Mouse (Mus musculus): ENCODE results near the gene Opa3.

Gene Opa3

DNA sequence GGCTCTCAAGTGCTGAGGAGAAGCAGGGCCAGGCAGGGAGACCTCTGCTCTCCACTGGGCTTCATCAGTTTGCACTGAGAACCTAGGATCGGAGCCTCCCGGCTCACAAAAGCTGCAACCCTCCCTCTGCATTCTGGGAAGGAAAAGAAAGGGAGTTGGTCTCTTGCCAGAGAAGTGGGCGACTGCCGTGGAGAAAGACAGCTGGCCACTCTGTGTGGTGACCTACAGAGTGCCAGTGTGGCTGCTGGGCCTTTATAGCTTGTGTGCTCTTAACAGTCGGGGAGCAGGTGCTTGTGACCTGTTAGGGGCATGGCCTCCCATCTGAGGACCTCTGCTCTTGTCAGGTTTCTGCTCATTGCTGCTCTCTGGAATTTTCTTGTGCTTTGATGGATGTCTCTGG lies 15.7 kb downstream of the Opa3 start:
- DNase-seq (ENCODE audit: extremely low read depth, low read depth, low spot score): no peak

DNA sequence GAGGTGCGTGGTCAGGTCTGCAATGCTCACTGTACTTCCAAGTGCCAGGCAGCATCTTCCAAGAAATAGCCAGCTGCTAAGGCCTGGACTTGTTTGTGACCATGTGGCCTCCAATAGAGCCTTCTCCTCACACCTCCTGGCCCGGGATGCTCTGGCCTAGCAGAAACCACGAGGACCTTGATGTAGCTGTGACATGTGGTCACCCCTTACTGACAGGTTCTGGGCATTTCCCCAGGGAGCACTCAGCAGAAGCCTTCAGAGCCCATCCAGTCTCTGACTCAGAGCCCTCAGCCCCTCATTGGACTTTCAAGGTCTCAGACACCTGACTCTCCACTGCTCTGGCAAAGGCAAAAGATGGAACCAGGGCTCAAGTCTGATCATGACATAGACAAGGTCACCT lies 16.9 kb downstream of the Opa3 start:
- DNase-seq (ENCODE audit: extremely low read depth, low read depth, low spot score): no peak

DNA sequence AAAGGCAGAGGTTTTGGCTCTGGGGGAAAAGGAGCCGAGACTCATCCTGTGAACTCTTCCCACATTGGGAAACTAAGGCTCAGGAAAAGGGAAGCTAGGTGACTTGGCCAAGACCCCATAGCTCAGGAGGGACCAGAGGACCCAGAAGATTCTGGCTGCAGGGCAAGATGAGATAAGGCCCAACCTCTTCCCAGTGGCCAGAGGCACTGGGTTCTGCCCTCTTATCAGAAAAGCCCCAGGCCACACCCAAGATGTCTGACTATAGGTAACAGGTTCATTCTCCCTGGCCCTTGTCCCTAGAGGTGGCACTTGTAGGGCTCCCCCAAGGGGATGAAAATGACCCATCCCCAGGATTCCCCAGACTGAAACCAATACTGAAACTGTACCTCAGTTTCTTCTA lies 18.7 kb downstream of the Opa3 start:
- no peak for DNase-seq (ENCODE audit: extremely low read depth, low read depth, low spot score)

DNA sequence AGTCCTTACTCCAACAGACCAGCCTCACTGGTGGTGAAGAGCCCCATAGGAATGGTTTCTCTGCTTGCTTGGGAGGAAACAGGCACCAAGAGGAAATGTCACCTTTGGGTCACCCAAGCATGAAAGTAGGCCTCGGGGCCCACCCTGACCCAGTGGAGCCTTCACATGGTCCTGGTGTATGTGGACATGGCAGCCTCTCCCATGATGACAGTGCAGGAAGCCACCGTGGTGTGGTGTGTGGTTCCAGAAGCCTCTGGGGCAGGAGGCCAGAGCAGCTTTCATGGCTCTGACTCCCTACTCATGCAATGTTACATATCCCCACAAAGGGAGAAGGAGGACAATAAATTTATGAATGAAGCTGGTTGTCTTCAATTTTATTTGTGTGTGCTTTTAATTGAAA lies 19.4 kb downstream of the Opa3 start:
- DNase-seq (ENCODE audit: extremely low read depth, low read depth, low spot score): no peak

DNA sequence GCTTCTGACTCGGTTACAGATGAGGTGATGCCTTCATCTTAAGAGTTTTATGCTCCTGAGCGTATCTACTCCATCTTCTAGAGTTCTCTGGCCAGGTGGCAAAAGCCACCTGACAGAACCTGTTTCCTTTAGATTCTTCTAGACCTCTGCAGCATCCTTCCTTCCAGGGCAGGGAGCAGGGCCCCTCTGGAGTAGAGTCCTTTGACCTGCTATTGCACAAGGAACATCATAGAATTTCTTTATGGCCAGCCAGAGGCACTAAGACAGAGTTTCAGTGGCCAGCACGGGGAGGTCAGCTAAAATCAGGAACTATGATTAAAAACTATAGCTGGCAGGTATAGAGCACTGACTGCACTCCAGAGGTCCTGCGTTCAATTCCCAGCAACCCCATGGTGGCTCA lies 23.9 kb downstream of the Opa3 start:
- no peak for DNase-seq (ENCODE audit: extremely low read depth, low read depth, low spot score)

DNA sequence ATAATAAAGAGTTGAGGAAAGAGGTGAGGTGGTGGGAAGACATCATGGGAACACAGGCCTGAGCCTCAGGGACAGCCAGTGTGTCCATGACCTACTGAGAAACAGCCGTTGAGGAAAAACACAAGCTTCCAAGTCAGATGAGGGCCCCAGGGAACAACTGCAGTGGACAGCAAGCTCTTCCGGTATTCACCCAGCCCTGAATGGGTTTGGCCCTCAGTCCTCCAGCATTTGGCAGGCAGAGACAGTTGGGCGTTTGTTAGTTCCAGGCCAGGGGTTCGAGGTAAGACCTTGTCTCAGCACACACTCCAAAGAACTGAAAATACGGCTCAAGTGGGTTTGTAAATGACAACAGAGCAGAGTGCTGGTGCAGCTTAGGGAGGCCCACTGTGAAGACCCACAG lies 25.3 kb downstream of the Opa3 start:
- no peak for DNase-seq (ENCODE audit: extremely low read depth, low read depth, low spot score)

DNA sequence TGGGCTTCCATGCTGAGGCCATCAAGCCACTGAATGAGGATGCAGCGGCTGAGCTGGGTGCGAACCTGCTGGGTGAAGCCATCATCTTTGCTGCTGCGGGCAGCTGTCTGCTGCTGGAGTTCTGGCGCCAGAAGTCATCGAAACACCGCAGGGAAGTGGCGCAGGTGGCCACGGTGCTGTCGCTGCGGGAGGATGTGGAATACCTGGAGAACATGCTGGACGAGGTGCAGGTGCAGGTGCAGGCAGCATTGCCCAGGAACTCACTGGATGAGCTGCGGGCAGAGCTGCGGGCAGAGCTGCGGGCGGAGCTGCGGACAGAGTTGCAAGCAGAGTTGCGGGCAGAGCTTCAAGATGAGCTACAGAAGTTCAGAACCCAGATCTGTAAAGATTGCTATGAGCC lies 27.3 kb downstream of the Opa3 start:
- no peak for DNase-seq (ENCODE audit: extremely low read depth, low read depth, low spot score)

DNA sequence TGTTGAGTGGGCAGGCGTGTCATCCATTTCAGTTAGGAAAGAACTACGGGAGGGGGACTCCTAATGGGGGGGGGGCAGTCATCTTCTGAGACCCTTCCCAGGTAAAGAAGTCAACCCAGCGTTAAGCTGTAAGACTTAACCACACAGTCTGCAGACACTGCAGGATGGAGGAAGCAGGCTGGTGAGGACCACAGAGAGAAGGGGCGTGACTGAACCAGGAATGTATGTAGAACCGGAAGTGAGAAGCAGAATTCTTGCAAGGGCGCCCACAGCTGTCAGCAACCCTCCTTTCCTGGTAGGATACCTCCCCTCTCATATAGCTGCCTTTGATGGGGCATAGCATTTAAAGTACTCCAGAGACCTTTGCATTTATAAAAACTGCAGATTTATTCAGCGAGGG lies 28.4 kb downstream of the Opa3 start:
- no peak for DNase-seq (ENCODE audit: extremely low read depth, low read depth, low spot score)

DNA sequence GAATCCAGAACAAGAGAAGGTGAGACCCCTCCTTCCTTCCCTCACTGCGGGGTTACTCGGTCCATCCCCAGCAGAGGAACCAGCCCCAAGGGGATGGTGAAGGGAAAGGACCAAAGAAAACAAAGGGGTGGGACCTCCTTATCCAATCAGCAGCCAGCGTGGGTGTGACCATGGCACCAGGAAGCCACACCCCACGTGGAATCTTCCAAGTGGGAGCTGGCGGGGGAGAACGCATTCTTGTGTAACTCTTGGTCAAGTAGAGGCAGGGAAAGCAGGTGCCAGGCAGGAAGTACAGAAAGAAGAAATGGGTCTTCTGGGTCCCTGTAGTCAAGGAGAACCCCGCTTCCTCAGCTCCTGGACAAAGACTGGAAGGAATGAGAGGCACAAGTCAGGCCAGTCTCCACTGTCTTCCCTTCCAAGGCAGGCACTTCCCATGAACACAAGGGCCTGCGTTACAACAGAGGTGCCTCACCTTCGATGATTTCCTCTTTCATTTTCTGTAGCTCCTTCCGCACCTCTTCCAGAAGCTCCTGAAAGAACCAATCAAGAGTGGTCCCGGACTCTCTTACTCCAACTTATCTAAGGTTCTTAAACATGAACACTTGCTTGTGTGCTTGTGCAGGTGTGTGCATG lies 29.4 kb downstream of the Opa3 start:
- DNase-seq (ENCODE audit: extremely low read depth, low read depth, low spot score): no peak

DNA sequence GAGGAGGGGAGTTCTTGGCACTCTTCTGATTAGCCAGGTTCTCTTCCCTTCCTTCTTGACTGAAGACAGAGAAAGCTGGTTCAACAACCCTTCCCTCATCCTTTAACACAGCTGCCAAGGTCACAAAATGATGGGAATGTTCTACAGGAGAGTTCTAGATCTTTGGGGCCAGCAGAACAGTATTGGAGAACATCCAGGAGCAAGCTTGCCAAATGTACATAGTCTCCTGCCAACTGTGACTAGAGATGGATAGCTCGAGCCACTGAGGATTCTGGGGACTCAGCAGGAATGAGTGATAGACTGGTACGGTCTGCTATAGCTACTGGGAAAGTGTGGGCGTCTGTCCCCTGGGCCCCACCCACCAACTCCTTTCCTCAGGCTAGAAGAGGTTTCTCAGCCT lies 30.2 kb downstream of the Opa3 start:
- no peak for DNase-seq (ENCODE audit: extremely low read depth, low read depth, low spot score)

DNA sequence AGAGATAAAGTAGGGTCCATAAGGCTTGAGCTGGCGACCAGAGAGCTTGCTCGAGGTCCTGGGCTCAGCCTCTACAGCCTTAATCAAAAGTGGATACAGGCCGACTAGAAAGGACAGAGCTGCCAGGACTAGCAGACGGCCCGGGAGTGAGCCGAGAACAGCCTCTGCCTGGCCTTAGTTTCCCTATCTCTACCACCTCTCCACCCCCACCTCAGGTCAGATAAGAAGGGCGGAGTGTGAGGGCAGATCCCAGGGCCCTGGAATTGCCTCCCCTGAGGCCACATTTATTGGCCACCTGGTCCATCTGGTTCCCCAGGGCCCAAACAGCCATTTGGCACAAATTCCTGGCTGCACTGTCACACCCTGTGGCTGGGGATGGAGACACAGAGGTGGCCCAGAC lies 37.0 kb downstream of the Opa3 start:
- DNase-seq (ENCODE audit: extremely low read depth, low read depth, low spot score): no peak

DNA sequence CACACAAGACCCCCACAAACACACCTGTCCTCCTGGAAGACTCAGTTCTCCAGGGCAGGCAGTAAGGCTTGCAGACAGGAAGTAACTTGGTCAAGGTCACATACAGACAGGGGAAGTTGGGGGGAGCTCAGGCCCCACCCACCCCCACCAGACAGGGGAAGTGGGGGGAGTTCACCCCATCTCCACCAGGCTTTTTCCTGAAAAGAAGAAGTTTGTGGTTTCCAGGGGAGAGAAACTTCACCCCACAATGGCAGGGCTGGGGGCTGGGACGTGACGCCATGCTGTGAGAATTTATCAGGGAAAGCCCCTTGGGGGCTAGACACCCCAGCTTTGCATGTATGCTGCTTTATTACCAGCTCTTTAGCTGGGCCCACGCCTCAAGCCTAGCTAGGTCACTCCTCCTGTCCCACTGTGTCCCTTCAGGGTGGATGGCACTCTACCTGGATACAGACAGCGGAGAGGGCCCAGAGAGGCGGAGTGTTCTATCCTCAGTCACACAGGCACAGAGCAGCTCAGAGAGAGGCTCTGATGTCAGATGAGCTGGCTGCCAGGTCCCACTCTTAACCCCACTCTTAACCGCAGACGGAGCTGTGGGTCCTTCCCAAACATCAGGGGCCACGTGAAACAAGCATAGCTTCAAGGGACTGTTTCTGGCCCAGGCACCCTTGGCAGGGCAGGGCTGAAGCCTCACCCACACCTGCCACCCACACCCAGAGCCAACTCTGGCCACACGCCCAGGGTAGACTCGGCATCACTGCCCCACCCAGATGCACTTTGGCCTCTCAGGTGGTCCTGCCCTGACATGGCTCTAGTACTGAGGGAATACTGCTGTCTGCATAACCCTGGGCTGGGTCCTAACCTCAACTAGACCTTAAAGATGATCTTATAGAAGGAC lies 38.0 kb downstream of the Opa3 start:
- no peak for DNase-seq (ENCODE audit: extremely low read depth, low read depth, low spot score)

DNA sequence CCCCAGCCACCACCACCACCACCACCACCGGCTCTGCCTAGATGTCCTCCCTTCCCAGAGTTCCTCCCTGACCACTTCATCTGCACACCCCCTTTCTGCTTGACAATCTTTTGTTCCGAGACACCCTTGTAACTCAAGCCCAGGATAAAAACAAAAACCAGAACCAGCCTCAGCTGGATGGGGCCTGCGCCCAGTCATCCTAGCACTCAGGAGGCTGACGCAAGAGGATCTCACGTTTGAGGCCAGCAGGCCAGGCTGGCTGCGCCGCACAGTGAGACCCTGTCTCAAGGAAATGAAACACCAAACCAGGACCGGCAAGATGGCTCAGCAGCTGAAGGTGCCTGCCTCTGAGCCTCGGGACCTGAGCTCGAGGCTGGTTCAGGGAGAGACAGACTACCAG lies 38.9 kb downstream of the Opa3 start:
- DNase-seq (ENCODE audit: extremely low read depth, low read depth, low spot score): no peak

DNA sequence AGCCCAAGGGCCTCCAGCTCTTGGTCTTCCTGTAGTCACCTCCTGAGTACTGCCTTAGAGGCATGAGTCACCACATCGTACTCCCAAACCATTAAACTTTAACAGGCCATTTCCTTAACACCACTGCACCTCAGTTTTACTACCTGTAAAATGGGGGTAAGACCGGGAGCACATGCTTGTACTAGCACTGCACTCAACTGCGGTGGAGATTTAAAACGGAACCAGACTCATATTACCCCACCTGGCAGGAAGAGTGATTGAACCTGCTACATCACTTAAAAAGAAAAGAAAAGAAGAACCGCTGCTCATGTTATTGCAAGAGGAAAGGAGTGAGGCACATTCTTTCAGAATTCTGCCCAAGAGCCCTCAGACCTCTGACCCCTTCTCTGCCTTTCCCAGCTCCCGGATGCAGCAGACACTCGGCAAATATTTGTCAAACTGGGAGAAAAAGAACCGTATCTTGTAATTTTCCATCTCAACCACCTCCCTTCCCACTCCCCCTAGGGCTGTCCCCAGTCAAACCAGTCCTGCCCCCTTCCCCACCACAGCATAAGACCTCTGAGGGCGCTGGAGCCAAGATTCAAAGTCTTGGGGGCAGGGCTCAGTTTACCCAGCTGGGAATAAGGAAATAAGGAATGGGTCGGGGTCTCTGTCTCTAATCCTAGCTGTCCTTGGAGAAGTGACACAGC lies 41.0 kb downstream of the Opa3 start:
- no peak for DNase-seq (ENCODE audit: extremely low read depth, low read depth, low spot score)

DNA sequence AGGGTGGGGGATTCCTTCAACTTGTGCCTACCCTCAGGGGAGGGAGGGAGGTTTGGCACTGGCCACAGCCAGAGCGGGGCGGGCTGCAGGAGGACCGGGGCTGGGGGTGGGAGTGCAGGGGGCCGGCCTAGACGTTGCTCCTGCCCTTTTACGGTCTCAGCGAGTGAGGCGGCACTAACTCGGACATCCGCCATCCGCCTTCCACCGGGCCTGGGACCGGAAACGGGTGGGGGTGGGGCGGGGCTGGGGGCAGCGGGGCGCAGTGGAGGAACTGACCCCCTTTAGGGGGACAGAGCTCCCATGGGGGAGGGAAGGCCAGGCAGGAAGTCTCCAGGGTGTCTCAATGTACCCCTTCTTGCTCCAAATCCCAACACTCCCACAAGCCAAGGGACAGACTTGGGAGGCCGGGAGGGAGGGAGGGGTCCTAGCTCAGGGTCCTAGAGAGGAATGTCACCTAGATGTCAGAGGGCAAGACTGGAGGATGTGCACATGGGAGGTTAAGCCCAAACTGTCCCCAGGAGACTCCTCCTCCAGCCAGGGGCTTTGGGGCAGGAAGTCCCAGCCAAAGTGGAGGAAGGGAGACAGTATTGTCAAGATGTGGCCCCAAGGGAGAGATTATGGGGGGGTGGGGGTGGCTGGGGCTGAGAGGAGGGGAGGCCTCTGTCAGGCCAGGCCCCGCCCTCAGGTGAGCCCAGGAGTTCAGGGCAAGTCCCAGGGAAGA lies 41.7 kb downstream of the Opa3 start:
- no peak for DNase-seq (ENCODE audit: extremely low read depth, low read depth, low spot score)

DNA sequence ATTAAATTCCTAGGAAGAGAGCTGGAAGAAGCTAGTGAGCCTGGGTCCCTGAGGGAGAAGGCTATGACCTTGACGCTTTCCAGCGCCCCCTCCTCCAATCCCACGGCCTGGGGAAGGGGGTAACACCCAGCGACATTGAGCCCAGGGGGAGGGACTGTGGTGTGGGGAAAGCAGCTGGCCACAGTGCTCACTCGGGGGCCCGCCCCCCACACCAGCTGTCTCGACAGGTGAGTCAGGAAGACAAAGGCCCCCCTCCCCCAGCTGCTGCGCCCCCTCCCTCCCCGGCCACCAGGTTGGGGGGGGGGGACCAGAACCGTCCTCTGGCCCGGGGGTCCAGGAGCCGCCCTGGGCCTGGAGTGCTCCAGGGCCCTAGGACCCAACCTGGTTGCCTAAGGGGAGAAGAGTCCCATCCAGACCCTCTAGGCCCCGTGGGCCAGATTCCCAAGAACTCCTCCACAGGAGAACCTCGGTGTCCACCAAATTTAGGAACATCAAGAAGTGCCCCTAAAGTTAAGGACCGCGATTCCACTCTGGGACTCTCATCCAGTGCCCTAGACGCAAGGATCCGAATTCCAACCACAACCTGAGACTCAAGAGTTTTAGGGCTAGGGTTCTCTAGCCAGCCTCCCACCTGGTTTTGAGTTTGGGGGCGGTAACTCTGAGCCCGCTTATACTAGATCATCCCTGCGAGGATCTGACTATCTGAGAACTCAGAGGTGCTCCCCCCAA lies 42.5 kb downstream of the Opa3 start:
- DNase-seq (ENCODE audit: extremely low read depth, low read depth, low spot score): no peak

DNA sequence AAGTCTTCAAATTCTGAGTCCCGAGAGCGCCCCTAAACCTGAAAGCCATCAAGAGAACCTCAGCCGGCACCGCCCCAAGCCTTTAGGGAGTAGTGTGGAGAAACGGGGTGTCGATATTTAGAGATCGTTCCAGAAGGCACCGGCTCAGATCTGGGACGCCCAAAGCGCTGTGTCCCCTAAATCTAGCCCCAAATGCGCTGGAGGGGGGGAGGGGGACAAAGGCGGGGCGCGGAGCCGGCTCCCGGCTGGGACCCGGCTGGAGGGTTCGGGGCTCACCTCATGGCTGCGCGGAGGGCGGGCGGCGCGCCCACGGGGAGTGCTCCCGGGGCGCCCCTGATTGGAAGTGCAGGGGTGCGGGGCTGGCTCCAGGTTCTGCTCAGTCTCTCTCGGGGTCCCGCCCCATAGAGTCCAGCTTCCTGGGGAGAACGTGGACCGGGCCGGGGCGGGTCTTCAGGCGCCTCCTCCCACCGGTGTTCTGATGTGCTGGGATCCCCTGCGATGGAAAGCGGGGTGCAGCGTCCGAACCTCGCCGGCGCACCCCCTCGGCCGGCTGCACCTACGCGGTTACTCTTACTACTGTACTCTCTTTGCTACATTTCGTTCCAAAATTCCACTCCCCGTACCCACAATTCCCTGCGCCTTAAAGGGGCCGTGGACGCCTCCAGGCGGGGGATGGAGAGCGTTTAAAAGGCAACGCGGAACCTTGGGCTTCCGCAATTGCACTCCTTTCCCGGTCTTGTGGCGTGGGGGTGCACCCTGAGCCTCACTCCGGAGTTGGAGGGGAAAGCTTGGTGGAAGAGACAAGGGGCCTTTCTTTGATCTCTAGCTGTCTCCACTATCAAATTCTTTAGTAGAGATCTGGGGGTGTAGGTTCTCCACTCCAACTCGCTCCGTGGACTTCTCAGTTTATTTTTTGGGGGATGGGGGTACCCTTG lies 43.4 kb downstream of the Opa3 start, which contains the start of gene Vasp:
Vasp (minus strand) TSS at position 580 of the 935 bp plus-strand sequence.
- DNase-seq (ENCODE audit: extremely low read depth, low read depth, low spot score): no peak

DNA sequence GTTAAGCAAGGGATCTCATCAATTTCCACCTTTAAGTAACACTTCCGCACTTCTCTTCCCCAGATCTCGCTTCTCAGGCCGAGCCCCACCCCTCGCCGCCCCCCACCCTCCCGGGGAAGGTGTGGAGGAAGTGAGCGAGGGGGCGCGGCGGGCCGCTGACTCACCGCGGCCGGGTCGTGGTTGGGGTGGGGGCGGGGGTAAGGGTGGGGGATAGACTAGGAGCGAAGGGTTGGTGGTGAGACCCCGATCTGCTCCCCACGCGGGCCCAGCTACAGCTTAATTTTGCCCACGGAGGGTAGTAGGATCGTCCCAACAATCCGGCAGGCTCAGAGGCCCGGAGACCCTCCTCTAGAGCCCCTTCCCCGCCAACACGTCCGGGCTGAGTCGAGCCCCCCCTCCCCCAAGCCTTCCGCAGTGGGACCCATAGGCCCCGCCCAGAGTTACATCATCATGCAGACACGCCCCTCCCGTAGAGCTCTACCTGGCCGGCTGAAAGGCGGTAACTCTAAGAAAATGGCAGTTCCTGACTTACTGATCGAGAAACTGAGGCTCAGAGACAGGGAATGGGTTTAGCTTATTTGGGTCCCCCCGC lies 44.1 kb downstream of the Opa3 start:
- no peak for DNase-seq (ENCODE audit: extremely low read depth, low read depth, low spot score)

DNA sequence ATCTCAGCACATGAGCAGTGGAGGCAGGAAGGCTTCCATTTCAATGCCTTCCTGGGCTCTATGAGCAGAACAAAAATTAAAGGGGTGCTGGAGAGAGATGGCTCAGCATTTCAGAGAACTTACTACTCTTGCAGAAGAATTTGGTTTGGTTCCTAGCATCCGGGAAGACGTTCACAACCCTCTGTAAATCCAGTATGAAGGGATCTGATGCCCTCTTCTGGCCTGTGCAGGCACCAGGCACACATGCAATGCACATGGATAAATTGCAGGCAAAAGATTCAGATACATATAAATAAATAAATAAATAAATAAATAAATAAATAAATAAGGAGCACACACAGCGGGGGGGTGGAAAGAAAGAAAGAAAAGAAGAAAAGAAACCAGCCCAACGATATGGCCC lies 48.1 kb downstream of the Opa3 start:
- DNase-seq (ENCODE audit: extremely low read depth, low read depth, low spot score): no peak

All from fat pad, adult 2 months (tissue).